Mouse (Mus musculus) small intestine, adult 2 months (tissue): ENCODE measurements around the gene Gprasp1. TPM values are rescaled to one million over a fixed set of nuclear protein-coding genes. Genes with fewer than 3 reads are reported as not detected.
"Not testable (repeated sequence)": the region's sequence is repeated elsewhere in the genome, so short reads cannot be mapped to it uniquely, and the experiment has no call there.

ENCODE experiments used
- H3K27ac ChIP-seq: fragments of 200-500 bp; 2 replicates; pipeline ENCODE4 v1.5.1; 2012; ENCODE audit warnings: low read depth, low read length, control low read depth, inconsistent platforms; ENCODE audit not compliant: insufficient read depth
- H3K27me3 ChIP-seq: fragments of 200-500 bp; 2 replicates; pipeline ENCODE4 v1.6.1; 2012; ENCODE audit warnings: mild to moderate bottlenecking, moderate library complexity, low read length, inconsistent platforms; ENCODE audit not compliant: control insufficient read depth, insufficient read depth
- H3K36me3 ChIP-seq: fragments of 200-500 bp; 2 replicates; pipeline ENCODE4 v1.6.1; 2012; ENCODE audit warnings: mild to moderate bottlenecking, low read length, control low read depth, inconsistent platforms; ENCODE audit not compliant: control insufficient read depth, insufficient read depth
- H3K4me1 ChIP-seq: fragments of 200-500 bp; 2 replicates; pipeline ENCODE4 v1.6.1; 2012; ENCODE audit warnings: low read length, inconsistent platforms, mixed read lengths; ENCODE audit not compliant: control insufficient read depth, insufficient read depth, insufficient read length
- H3K4me3 ChIP-seq: fragments of 200-500 bp; 2 replicates; pipeline ENCODE4 v1.5.1; 2012; ENCODE audit warnings: low read depth, mild to moderate bottlenecking, control low read depth, inconsistent platforms, low read length, moderate library complexity
- CTCF ChIP-seq: fragments of 200-500 bp; IDR thresholded peaks from 2 replicates; pipeline ENCODE4 v1.5.1; 2012; ENCODE audit warnings: low read depth, mild to moderate bottlenecking, control low read depth, inconsistent platforms, low read length, moderate library complexity, mixed read lengths; ENCODE audit not compliant: insufficient replicate concordance, insufficient read length; ENCODE audit errors: extremely low read depth
- POLR2A ChIP-seq: fragments of 200-500 bp; IDR thresholded peaks from 2 replicates; pipeline ENCODE4 v1.6.1; 2012; ENCODE audit warnings: low read depth, mild to moderate bottlenecking, control low read depth, inconsistent platforms, low read length, moderate library complexity
- WGBS: fragments of 180-500 bp; shearing (Covaris S2); methylation state at CpG from one replicate; pipeline ENCODE4 v1.1.7; 2018; 5-methylcytosine and 5-hydroxymethylcytosine counted together
- polyA plus RNA-seq: library from polyadenylated mRNA; depleted of rRNA; stranded (reverse); fragments of >200 nt; gene quantifications from 2 replicates; pipeline ENCODE4 v1.2.3, GENCODE M21; 2012; rRNA removed

The Gprasp1 gene
- polyA plus RNA-seq, 1 experiment = 2.6 TPM

GRCm38 (mm10) chrX:135797212-135797644, 54.7 kb downstream of the Gprasp1 start, which contains the start of gene Bhlhb9:
Gene Bhlhb9 (plus strand): TSS chrX:135797594.
- peak within 1 kb of the TSS; percentile 54 for H3K4me3 ChIP-seq
- H3K27ac ChIP-seq, H3K27me3 ChIP-seq, H3K4me1 ChIP-seq, H3K36me3 ChIP-seq: not testable (repeated sequence)
- 8% methylated on average over 3 of the region's 5 CpGs for WGBS

- Histone ChIP-seq H3K27me3 (no peaks in the 10 kb centered on the region), H3K27ac (no peak overlapping the region), H3K4me1 (no peaks in the 10 kb centered on the region), H3K36me3 (no peaks in the 10 kb centered on the region), H3K4me3 (no peak overlapping the region)
- no peak for TF ChIP-seq POLR2A
- no peak for TF ChIP-seq CTCF
- 83% methylated on average over 3 of the region's 3 CpGs for WGBS
Measured at GRCm38 (mm10) chrX:135804149-135804548, 61.6 kb downstream of the Gprasp1 start.

- no peak overlapping the region for H3K4me3 ChIP-seq
- no peaks in the 10 kb centered on the region for H3K36me3 ChIP-seq
- H3K4me1 ChIP-seq = no peaks in the 10 kb centered on the region
- WGBS = 9% methylated on average over 1 of the region's 1 CpGs
- H3K27ac ChIP-seq = no peak overlapping the region
- TF ChIP-seq CTCF = no peak
- no peaks in the 10 kb centered on the region for H3K27me3 ChIP-seq
Measured at GRCm38 (mm10) chrX:135805780-135806179, 63.2 kb downstream of the Gprasp1 start.

- H3K4me1 ChIP-seq, H3K27ac ChIP-seq, H3K27me3 ChIP-seq, H3K36me3 ChIP-seq, H3K4me3 ChIP-seq: not testable (repeated sequence)
- 31% methylated on average over 1 of the region's 1 CpGs for WGBS
Measured at GRCm38 (mm10) chrX:135835896-135836295, 93.4 kb downstream of the Gprasp1 start.

- TF ChIP-seq POLR2A = no peak
- TF ChIP-seq CTCF = no peak
- 58% methylated on average over 2 of the region's 2 CpGs for WGBS
- no peaks in the 10 kb centered on the region for H3K27me3 ChIP-seq
- H3K4me1 ChIP-seq = no peaks in the 10 kb centered on the region
- no peak overlapping the region for H3K4me3 ChIP-seq
- H3K27ac ChIP-seq = no peak overlapping the region
- no peaks in the 10 kb centered on the region for H3K36me3 ChIP-seq
Measured at GRCm38 (mm10) chrX:135837896-135838295, 95.4 kb downstream of the Gprasp1 start.

- 18% methylated on average over 32 of the region's 32 CpGs for WGBS
- not testable (repeated sequence) for H3K36me3 ChIP-seq, H3K4me1 ChIP-seq, H3K27me3 ChIP-seq, H3K27ac ChIP-seq
- H3K4me3 ChIP-seq = peak within 1 kb of the TSS; percentile 38
Measured at GRCm38 (mm10) chrX:135838521-135839360, 96.2 kb downstream of the Gprasp1 start, which contains the start of gene Gprasp2. Gene Gprasp2 (plus strand): TSS chrX:135839034.

GRCm38 (mm10) chrX:135839397-135840391, 97.2 kb downstream of the Gprasp1 start:
- H3K27ac ChIP-seq, H3K4me1 ChIP-seq: not testable (repeated sequence)

More at GRCm38 (mm10) chrX:135839397-135840391, 97.2 kb downstream of the Gprasp1 start:
- H3K4me3 ChIP-seq = peak overlapping the region; percentile 38
- 14% methylated on average over 16 of the region's 17 CpGs for whole genome bisulfite sequencing
- not testable (repeated sequence) for H3K36me3 ChIP-seq, H3K27me3 ChIP-seq

Other genes with a start within 250 kb of the Gprasp1 start
- not detected in 2 replicates for gene AV320801, start 248.1 kb upstream of the Gprasp1 start, polyA plus RNA-seq
- 0.25 and 0.43 TPM in 2 replicates for gene Nxf7, start 144.0 kb upstream of the Gprasp1 start, polyA plus RNA-seq
- gene Prame, start 115.0 kb upstream of the Gprasp1 start, polyA plus RNA-seq = not detected in 2 replicates
- gene Tcp11x2, start 48.9 kb upstream of the Gprasp1 start, polyA plus RNA-seq = not detected in 2 replicates
- not detected in 2 replicates for gene Tmsb15a, start 17.5 kb upstream of the Gprasp1 start, polyA plus RNA-seq
- 0.13 TPM in 1 of 2 replicates, not detected in the other for gene Armcx5, start within 50 bp of the Gprasp1 start, polyA plus RNA-seq
- gene Bhlhb9, start 54.9 kb downstream of the Gprasp1 start, polyA plus RNA-seq = 0.13 and 0.52 TPM in 2 replicates
- gene Gprasp2, start 96.3 kb downstream of the Gprasp1 start, polyA plus RNA-seq = 0.58 and 1.1 TPM in 2 replicates